Mouse (Mus musculus) testis, adult 2 months (tissue): ENCODE data around the gene Syna. TPM values are rescaled to one million over a fixed set of nuclear protein-coding genes. Genes with fewer than 3 reads are reported as not detected.

Experiments
- H3K27ac ChIP-seq: fragments of 200-500 bp; 2 replicates; pipeline ENCODE4 v1.5.1; 2012; ENCODE audit warnings: low read depth, low read length; ENCODE audit not compliant: control insufficient read depth, insufficient read depth
- H3K27me3 ChIP-seq: fragments of 200-500 bp; 2 replicates; pipeline ENCODE4 v1.6.1; 2012; ENCODE audit warnings: mild to moderate bottlenecking, low read length, moderate library complexity; ENCODE audit not compliant: control insufficient read depth, insufficient read depth
- H3K36me3 ChIP-seq: fragments of 200-500 bp; 2 replicates; pipeline ENCODE4 v1.6.1; 2012; ENCODE audit warnings: mild to moderate bottlenecking, low read length; ENCODE audit not compliant: control insufficient read depth, insufficient read depth
- H3K4me1 ChIP-seq: fragments of 200-500 bp; 2 replicates; pipeline ENCODE4 v1.6.1; 2012; ENCODE audit warnings: low read length; ENCODE audit not compliant: control insufficient read depth, insufficient read depth
- H3K4me3 ChIP-seq: fragments of 200-500 bp; 2 replicates; pipeline ENCODE4 v1.5.1; 2012; ENCODE audit warnings: low read depth, mild to moderate bottlenecking, low read length, moderate library complexity, mixed read lengths; ENCODE audit not compliant: control insufficient read depth
- CTCF ChIP-seq: fragments of 200-500 bp; IDR thresholded peaks from 2 replicates; pipeline ENCODE4 v1.5.1; 2012; ENCODE audit warnings: low read depth, mild to moderate bottlenecking, inconsistent platforms, low read length, moderate library complexity; ENCODE audit not compliant: control insufficient read depth, insufficient read depth, insufficient replicate concordance
- POLR2A ChIP-seq: fragments of 200-500 bp; IDR thresholded peaks from 2 replicates; pipeline ENCODE4 v1.6.1; 2012; ENCODE audit warnings: low read depth, mild to moderate bottlenecking, inconsistent platforms, low read length, moderate library complexity; ENCODE audit not compliant: control insufficient read depth
- polyA plus RNA-seq: library from polyadenylated mRNA; depleted of rRNA; stranded (reverse); fragments of >200 nt; gene quantifications from 2 replicates; pipeline ENCODE4 v1.2.3, GENCODE M21; 2012; rRNA removed

Gene Syna
- polyA plus RNA-seq, 1 experiment, result 0.27 TPM

DNA sequence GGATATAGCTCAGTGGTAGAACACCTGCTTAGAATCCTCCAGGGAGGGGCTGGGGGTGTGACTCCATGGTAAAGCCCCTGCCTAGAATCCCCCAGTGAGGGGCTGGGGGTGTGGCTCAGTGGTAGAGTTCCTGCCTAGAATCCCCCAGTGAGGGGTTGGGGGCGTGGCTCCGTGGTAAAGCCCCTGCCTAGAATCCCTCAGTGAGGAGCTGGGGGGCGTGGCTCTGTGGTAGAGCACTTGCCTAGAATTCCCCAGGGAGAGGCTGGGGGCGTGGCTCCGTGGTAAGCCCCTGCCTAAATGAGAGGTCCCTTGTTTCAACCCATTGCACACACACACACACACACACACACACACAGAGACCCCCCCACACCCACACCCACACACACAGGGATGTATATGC, 49.7 kb downstream of the Syna start:
- Histone ChIP-seq H3K4me1 (peaks cover 12% of the 10 kb centered on the region), H3K27ac (no peak overlapping the region), H3K27me3 (no peaks in the 10 kb centered on the region), H3K4me3 (no peak overlapping the region), H3K36me3 (no peaks in the 10 kb centered on the region)
- TF ChIP-seq CTCF (no peak), POLR2A (no peak)

GRCm38 (mm10) chr5:134508965-134509364, 51.0 kb downstream of the Syna start:
- Histone ChIP-seq H3K4me3 (no peak overlapping the region), H3K27me3 (no peaks in the 10 kb centered on the region), H3K27ac (no peak overlapping the region), H3K36me3 (no peaks in the 10 kb centered on the region), H3K4me1 (peaks cover 10% of the 10 kb centered on the region)
- TF ChIP-seq POLR2A (no peak), CTCF (no peak)

Other genes with a start within 250 kb of the Syna start
- 79.9 and 84.4 TPM in 2 replicates for gene Gtf2i, start 245.4 kb downstream of the Syna start, polyA plus RNA-seq
- 29.1 and 40.3 TPM in 2 replicates for gene Gtf2ird1, start 103.5 kb downstream of the Syna start, polyA plus RNA-seq
- 4.2 and 5.7 TPM in 2 replicates for gene Clip2, start 7.7 kb downstream of the Syna start, polyA plus RNA-seq
- gene Rfc2, start 21.2 kb upstream of the Syna start, polyA plus RNA-seq, result 304 and 310 TPM in 2 replicates
- 8.0 and 8.3 TPM in 2 replicates for gene Lat2, start 54.9 kb upstream of the Syna start, polyA plus RNA-seq
- gene Eif4h, start 79.3 kb upstream of the Syna start, polyA plus RNA-seq, result 177 and 183 TPM in 2 replicates
- 16.3 and 19.5 TPM in 2 replicates for gene Limk1, start 128.4 kb upstream of the Syna start, polyA plus RNA-seq
- gene Eln, start 187.2 kb upstream of the Syna start, polyA plus RNA-seq, result 12.8 and 13.8 TPM in 2 replicates